7 mouse cellular contexts compared by ENCODE assay signal in genomic region chr14:21143406-21144115, GRCm38 (mm10).
DNase-seq lines count a peak whose midpoint lies in the region; ATAC-seq and TF ChIP-seq lines count a peak whose summit lies in the region.

No protein-coding gene starts in this region.

- ATAC-seq in midbrain, embryonic 16.5 days, result no peak

- no peaks in the 10 kb centered on the region for H3K27me3 ChIP-seq in midbrain, embryonic 10.5 days (ENCODE audit: low read depth, poor library complexity, severe bottlenecking)
- no peaks in the 10 kb centered on the region for H3K27me3 ChIP-seq in midbrain, embryonic 16.5 days (ENCODE audit: control insufficient read depth, insufficient read depth, low read depth, low read length)
- H3K27me3 ChIP-seq in MEL (ENCODE audit: control insufficient read depth in 1 of 2, insufficient read depth in 2 of 2, low read length in 2 of 2), result no peaks in the 10 kb centered on the region
- no peaks in the 10 kb centered on the region for H3K27me3 ChIP-seq in limb, embryonic 10.5 days (ENCODE audit: low read depth, poor library complexity, severe bottlenecking)

- no peak for TF ChIP-seq EP300 in MEL (IDR thresholded peaks at IDR 0.05; ENCODE audit: low read depth in 1 of 2, low read length in 2 of 2)

- H3K36me3 ChIP-seq in midbrain, embryonic 10.5 days, result no peaks in the 10 kb centered on the region
- H3K36me3 ChIP-seq in midbrain, embryonic 16.5 days (ENCODE audit: control insufficient read depth, insufficient read depth, low read length), result no peaks in the 10 kb centered on the region
- H3K36me3 ChIP-seq in MEL (ENCODE audit: control insufficient read depth in 1 of 2, insufficient read depth in 2 of 2, low read length in 2 of 2), result no peaks in the 10 kb centered on the region; a peak in 1 of 4 replicates
- H3K36me3 ChIP-seq in limb, embryonic 10.5 days, result no peaks in the 10 kb centered on the region

- H3K9me3 ChIP-seq in midbrain, embryonic 10.5 days (replicated peaks), result no peaks in the 10 kb centered on the region
- no peaks in the 10 kb centered on the region for H3K9me3 ChIP-seq in midbrain, embryonic 16.5 days (replicated peaks; ENCODE audit: control insufficient read depth, low read length, poor library complexity, severe bottlenecking)
- no peaks in the 10 kb centered on the region for H3K9me3 ChIP-seq in MEL (replicated peaks; ENCODE audit: insufficient read depth, low read length)
- H3K9me3 ChIP-seq in limb, embryonic 10.5 days (replicated peaks), result no peaks in the 10 kb centered on the region

- WGBS in midbrain, embryonic 10.5 days, result 77% methylated on average over 8 of the region's 8 CpGs
- 62% methylated on average over 8 of the region's 8 CpGs for WGBS in midbrain, embryonic 16.5 days
- 78% methylated on average over 8 of the region's 8 CpGs for WGBS in limb, embryonic 10.5 days

- H3K9ac ChIP-seq in midbrain, embryonic 16.5 days (ENCODE audit: low read depth, low read length), result no peak overlapping the region
- H3K9ac ChIP-seq in MEL (ENCODE audit: control insufficient read depth, low read depth, low read length, poor library complexity, severe bottlenecking), result no peak overlapping the region

- peak; percentile 31 for DNase-seq in midbrain, embryonic 10.5 days (ENCODE audit: low spot score)
- DNase-seq in MEL (ENCODE audit: low read depth, low spot score), result peak; percentile 54
- peak; percentile 12 for DNase-seq in brain, embryonic 18.5 days (ENCODE audit: low read depth, low spot score)
- DNase-seq in gastrocnemius, postnatal 10 days, result peak; percentile 36
- DNase-seq in limb, embryonic 10.5 days (ENCODE audit: low spot score), result peak; percentile 40
- DNase-seq in thymus, postnatal 0 days (ENCODE audit: low spot score), result peak; percentile 68

- H3K4me1 ChIP-seq in midbrain, embryonic 10.5 days, result no peaks in the 10 kb centered on the region
- no peaks in the 10 kb centered on the region for H3K4me1 ChIP-seq in midbrain, embryonic 16.5 days (ENCODE audit: control insufficient read depth, insufficient read depth, low read length)
- no peaks in the 10 kb centered on the region; a peak in 1 of 4 replicates for H3K4me1 ChIP-seq in MEL (ENCODE audit: control insufficient read depth in 1 of 2, insufficient read depth in 2 of 2, low read length in 2 of 2)
- H3K4me1 ChIP-seq in limb, embryonic 10.5 days, result peaks cover 31% of the 10 kb centered on the region

- TF ChIP-seq RAD21 in MEL (IDR thresholded peaks at IDR 0.05; ENCODE audit: low read depth, low read length), result peak; percentile 76

- no peak for TF ChIP-seq POLR2A in MEL (IDR thresholded peaks at IDR 0.05; ENCODE audit: control insufficient read depth in 1 of 2, insufficient read depth in 1 of 2, low read depth in 1 of 2, low read length in 2 of 2, poor library complexity in 1 of 2)

- no peak overlapping the region for H3K4me3 ChIP-seq in midbrain, embryonic 10.5 days
- H3K4me3 ChIP-seq in midbrain, embryonic 16.5 days (ENCODE audit: low read depth, low read length), result no peak overlapping the region
- no peak overlapping the region for H3K4me3 ChIP-seq in MEL (ENCODE audit: control insufficient read depth in 1 of 2, insufficient read depth in 1 of 2, low read depth in 2 of 2, low read length in 2 of 2)
- H3K4me3 ChIP-seq in limb, embryonic 10.5 days, result no peak overlapping the region

- no peaks in the 10 kb centered on the region for H3K79me2 ChIP-seq in MEL (ENCODE audit: control insufficient read depth, insufficient read depth, low read length, poor library complexity)

- H3K4me2 ChIP-seq in midbrain, embryonic 16.5 days (ENCODE audit: low read length), result no peak overlapping the region

- peak; percentile 39 to 70 (median 42) for TF ChIP-seq CTCF in MEL (IDR thresholded peaks at IDR 0.05 in 2 of 3, conservative IDR thresholded peaks at IDR 0.05 in 1 of 3; ENCODE audit: control insufficient read depth in 1 of 3, insufficient read depth in 1 of 3, low read depth in 2 of 3, low read length in 3 of 3, poor library complexity in 1 of 3, severe bottlenecking in 1 of 3)

- no peak overlapping the region for H3K27ac ChIP-seq in midbrain, embryonic 10.5 days (replicated peaks)
- H3K27ac ChIP-seq in midbrain, embryonic 16.5 days (ENCODE audit: low read length), result no peak overlapping the region
- H3K27ac ChIP-seq in MEL (ENCODE audit: control insufficient read depth, low read depth, low read length), result no peak overlapping the region
- H3K27ac ChIP-seq in limb, embryonic 10.5 days, result peak overlapping the region; percentile 10; the same call in 1 of the 2 replicates

TF ChIP-seq in MEL, 35 proteins besides CTCF, POLR2A, EP300 and RAD21:
- TF ChIP-seq MEF2A (IDR thresholded peaks at IDR 0.05; ENCODE audit: extremely low read depth, insufficient replicate concordance, low read depth, low read length, poor library complexity, severe bottlenecking) (no peak), CHD1 (IDR thresholded peaks at IDR 0.05; ENCODE audit: low read depth, low read length) (no peak), ZC3H11A (IDR thresholded peaks at IDR 0.05; ENCODE audit: low read depth, low read length) (peak; percentile 34; the same call in 1 of the 2 replicates), SMC3 (IDR thresholded peaks at IDR 0.05; ENCODE audit: low read depth, low read length) (peak; percentile 56), MAZ (IDR thresholded peaks at IDR 0.05; ENCODE audit: low read depth, low read length) (no peak)
TF ChIP-seq in MEL: peak in this region for 2.

Comparison
In these comparisons a context has a peak if more than half of its experiments do, and no peak if none do; other contexts are left out.
1. DNase-seq: peak in every context shown above with its lines; median percentile 68 in thymus, postnatal 0 days; 54 in MEL; 40 in limb, embryonic 10.5 days; 36 in gastrocnemius, postnatal 10 days; 31 in midbrain, embryonic 10.5 days; 12 in brain, embryonic 18.5 days.